Mouse (Mus musculus) heart, adult 2 months (tissue): ENCODE measurements at regions not wholly inside any gene's neighbourhood (a gene's known extent, or its start where the extent isn't known, plus 50 kb on each side); places are given as distances from the start of the nearest gene placed in this dataset.

Experiments used
- DNase-seq, 2 experiments: peaks; one replicate each; pipeline ENCODE4 v3.0.0; 2021
- H3K27ac ChIP-seq: fragments of 200-600 bp; 2 replicates; pipeline ENCODE4 v1.8.1; 2022
- H3K27me3 ChIP-seq: fragments of 200-500 bp; 2 replicates; pipeline ENCODE4 v1.6.1; 2012; ENCODE audit warnings: mild to moderate bottlenecking, low read length, inconsistent platforms, mixed read lengths; ENCODE audit not compliant: control insufficient read depth, insufficient read depth
- H3K36me3 ChIP-seq: fragments of 200-500 bp; 2 replicates; pipeline ENCODE4 v1.6.1; 2012; ENCODE audit warnings: low read length, inconsistent platforms; ENCODE audit not compliant: control insufficient read depth, insufficient read depth
- H3K4me1 ChIP-seq: fragments of 200-500 bp; 2 replicates; pipeline ENCODE4 v1.6.1; 2011; ENCODE audit warnings: low read length; ENCODE audit not compliant: control insufficient read depth, insufficient read depth
- H3K4me3 ChIP-seq: fragments of 200-600 bp; 2 replicates; pipeline ENCODE4 v1.8.1; 2022
- H3K79me2 ChIP-seq: fragments of 200-500 bp; replicated peaks from 2 replicates; pipeline ENCODE4 v1.6.1; 2012; ENCODE audit warnings: mild to moderate bottlenecking, inconsistent platforms, low read length, moderate library complexity, mixed read lengths; ENCODE audit not compliant: control insufficient read depth, insufficient read depth
- H3K9ac ChIP-seq: fragments of 200-500 bp; 2 replicates; pipeline ENCODE4 v1.6.1; 2012; ENCODE audit warnings: low read depth, mild to moderate bottlenecking, control low read depth, inconsistent platforms, low read length, mixed read lengths
- CTCF ChIP-seq: fragments of 200-600 bp; IDR thresholded peaks from 2 replicates; pipeline ENCODE4 v1.8.1; 2022; ENCODE audit warnings: antibody characterized with exemption, mild to moderate bottlenecking, moderate library complexity
- EP300 ChIP-seq: fragments of 200-500 bp; IDR thresholded peaks from 2 replicates; pipeline ENCODE4 v1.6.1; 2011; ENCODE audit warnings: low read depth, low read length, control low read depth; ENCODE audit not compliant: insufficient read depth
- POLR2A ChIP-seq: fragments of 200-500 bp; IDR thresholded peaks from 2 replicates; pipeline ENCODE4 v1.6.1; 2011; ENCODE audit warnings: mild to moderate bottlenecking, low read depth, low read length, control low read depth; ENCODE audit not compliant: insufficient read depth
- WGBS: fragments of 180-500 bp; shearing (Covaris S2); methylation state at CpG from one replicate; pipeline ENCODE4 v1.1.7; 2018; 5-methylcytosine and 5-hydroxymethylcytosine counted together
- intact Hi-C: fragments of 180-260 bp; cut with DNase I; formaldehyde crosslinking; loops from one replicate; pipeline ENCODE4 v1.15.1; 2025

DNA sequence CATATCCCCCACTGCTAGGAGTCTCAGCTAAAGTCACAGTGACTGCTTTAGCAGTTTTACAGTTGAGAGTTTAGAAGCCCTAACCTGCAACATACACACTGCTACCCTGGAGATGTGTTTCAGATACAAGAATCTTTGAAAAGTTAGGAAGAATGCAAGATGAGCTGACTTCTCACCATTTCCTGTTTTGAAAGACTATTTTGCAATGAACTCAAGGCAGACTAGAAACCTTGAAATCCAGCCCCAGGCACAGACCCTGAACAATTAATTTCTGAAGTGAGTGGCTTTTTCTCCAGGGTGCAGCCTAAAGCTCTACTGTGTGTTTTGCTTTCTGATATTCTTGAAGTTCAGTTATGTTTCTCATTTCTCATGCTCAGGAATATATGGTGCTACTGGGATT lies 440.6 kb downstream of the Nebl start:
- no peak overlapping the region for H3K9ac ChIP-seq
- H3K79me2 ChIP-seq = no peaks in the 10 kb centered on the region
- TF ChIP-seq POLR2A = no peak
- no peak for TF ChIP-seq CTCF
- TF ChIP-seq EP300 = no peak
- no peak overlapping the region for H3K4me3 ChIP-seq
- no peak for DNase-seq
- intact Hi-C loops = no loop called here
- no peaks in the 10 kb centered on the region; the same call in 1 of the 2 replicates for H3K4me1 ChIP-seq
- H3K27ac ChIP-seq = no peak overlapping the region
- no peaks in the 10 kb centered on the region for H3K36me3 ChIP-seq
- H3K27me3 ChIP-seq = no peaks in the 10 kb centered on the region

DNA sequence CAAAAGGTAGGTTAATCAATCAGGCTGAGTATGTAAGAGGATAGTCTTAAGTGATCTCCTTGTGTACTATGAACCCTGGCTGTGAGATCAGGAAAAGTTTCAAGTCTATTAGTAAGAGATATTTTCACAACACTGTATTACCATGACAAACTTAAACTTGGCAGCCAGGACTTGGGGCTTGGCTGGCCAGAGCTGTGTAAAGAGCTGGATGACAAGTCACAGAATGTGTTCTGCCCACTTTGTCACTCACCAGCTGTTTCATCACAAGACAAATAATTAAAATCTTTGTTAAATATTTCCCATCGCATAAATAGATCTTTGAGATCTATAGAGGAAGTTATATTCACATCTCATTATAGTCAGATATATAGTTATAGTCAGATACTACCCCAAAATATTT lies 443.7 kb downstream of the Nebl start:
- intact Hi-C loops = no loop called here
- peak; percentile 19 to 22 for DNase-seq

DNA sequence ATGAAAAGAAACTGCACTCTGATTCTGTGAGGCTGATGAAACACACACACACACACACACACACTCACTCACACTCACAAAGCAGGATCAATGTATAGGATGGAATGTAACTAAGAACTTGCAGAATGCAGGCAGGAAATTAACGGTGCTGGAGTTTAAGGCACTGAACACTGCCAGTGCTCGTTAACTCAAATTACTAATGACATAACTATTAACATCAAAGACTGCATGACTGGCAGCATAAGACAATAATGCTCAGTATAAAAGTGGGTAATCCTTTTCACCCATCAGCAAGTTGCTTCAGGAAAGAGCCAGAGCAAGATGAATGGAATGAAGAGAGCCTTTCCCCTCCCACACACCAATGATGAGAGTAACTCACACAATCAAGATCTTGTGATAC lies 481.3 kb downstream of the Nebl start:
- WGBS = 78% methylated on average over 2 of the region's 2 CpGs
- intact Hi-C loops = no loop called here
- Histone ChIP-seq H3K4me3 (no peak overlapping the region), H3K4me1 (no peaks in the 10 kb centered on the region), H3K27ac (no peak overlapping the region), H3K36me3 (no peaks in the 10 kb centered on the region), H3K79me2 (no peaks in the 10 kb centered on the region), H3K27me3 (no peaks in the 10 kb centered on the region), H3K9ac (no peak overlapping the region)
- TF ChIP-seq EP300 (no peak), CTCF (no peak)
- no peak for DNase-seq

More for the DNA sequence above, 443.7 kb downstream of the Nebl start:
- Histone ChIP-seq H3K36me3 (no peaks in the 10 kb centered on the region), H3K4me1 (no peaks in the 10 kb centered on the region; the same call in 1 of the 2 replicates), H3K27me3 (no peaks in the 10 kb centered on the region), H3K9ac (no peak overlapping the region), H3K27ac (no peak overlapping the region), H3K4me3 (no peak overlapping the region), H3K79me2 (no peaks in the 10 kb centered on the region)
- no peak for TF ChIP-seq CTCF
- no peak for TF ChIP-seq EP300
- 57% methylated on average over 1 of the region's 1 CpGs for WGBS

DNA sequence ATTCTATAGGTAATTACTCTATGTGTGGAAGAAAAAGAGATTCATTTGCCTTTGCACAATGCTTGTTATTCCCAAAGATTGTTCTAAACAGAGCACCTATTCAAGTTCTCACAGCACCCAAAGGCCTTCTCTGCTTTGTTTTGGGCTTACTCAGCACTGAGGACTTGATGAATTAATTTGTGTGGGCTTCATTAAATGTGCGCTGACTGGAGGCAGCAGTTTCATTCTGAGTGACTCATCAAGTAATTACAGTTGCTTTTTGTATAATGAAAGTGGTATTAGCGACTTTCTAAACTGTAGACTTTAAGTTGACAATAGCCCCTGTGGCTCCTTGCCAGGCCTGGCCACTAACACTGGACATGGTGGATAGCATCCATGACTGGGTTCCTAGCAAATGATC lies 485.4 kb downstream of the Nebl start:
- Histone ChIP-seq H3K4me3 (no peak overlapping the region), H3K9ac (no peak overlapping the region), H3K36me3 (no peaks in the 10 kb centered on the region), H3K27ac (no peak overlapping the region), H3K27me3 (no peaks in the 10 kb centered on the region), H3K4me1 (no peaks in the 10 kb centered on the region), H3K79me2 (no peaks in the 10 kb centered on the region)
- WGBS = 75% methylated on average over 2 of the region's 2 CpGs
- no peak for DNase-seq
- intact Hi-C loops = no loop called here
- TF ChIP-seq POLR2A = no peak
- no peak for TF ChIP-seq CTCF
- no peak for TF ChIP-seq EP300

DNA sequence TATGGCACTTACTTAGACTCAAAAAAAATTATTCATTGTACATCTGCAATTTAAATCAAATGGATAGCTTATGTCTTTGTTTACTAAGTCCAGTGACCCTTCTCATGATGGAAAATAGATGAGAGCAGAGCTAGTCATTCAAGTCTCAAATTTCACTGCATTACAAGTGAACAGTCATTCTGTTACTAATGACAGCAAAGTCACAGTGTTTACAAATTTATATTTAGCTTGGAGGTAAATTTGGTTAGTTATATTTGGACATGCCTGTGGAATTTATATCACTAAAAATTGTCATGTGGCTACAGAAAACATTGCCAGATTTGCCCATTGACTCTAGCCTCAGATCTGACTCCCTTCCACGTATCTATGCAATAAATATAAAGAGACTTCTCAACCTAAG lies 515.7 kb downstream of the Nebl start:
- no peaks in the 10 kb centered on the region for H3K79me2 ChIP-seq
- H3K27me3 ChIP-seq = no peaks in the 10 kb centered on the region
- no peak overlapping the region for H3K4me3 ChIP-seq
- no peak for TF ChIP-seq CTCF
- no peak for TF ChIP-seq POLR2A
- no peak for TF ChIP-seq EP300
- no peak for DNase-seq
- no peak overlapping the region for H3K9ac ChIP-seq
- H3K4me1 ChIP-seq = no peaks in the 10 kb centered on the region; the same call in 1 of the 2 replicates
- WGBS = 63% methylated on average over 1 of the region's 1 CpGs
- no peak overlapping the region for H3K27ac ChIP-seq
- intact Hi-C loops = no loop called here
- no peaks in the 10 kb centered on the region for H3K36me3 ChIP-seq

DNA sequence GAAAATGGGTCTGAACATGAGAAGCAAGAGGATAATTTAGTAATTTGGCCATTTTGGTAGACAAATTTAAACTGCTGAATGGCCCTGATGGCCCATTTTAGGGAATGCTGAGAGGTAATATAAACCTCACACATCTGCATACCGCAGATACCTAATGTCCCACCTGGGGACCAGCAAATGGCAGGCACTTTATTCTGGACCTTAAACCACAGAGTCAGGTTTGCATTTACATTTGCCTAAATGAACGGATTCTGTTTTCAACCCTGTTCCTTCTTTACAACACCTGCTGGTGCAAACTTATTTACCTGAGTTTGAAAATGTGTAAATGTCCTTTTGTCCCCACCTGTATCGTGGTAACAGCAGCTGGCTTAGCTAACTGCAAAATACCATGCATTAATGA lies 516.4 kb downstream of the Nebl start:
- TF ChIP-seq EP300 (no peak), CTCF (no peak), POLR2A (no peak)
- 65% methylated on average over 3 of the region's 3 CpGs for WGBS
- H3K27ac ChIP-seq = no peak overlapping the region; the same call in 1 of the 2 replicates
- no peak for DNase-seq
- no peaks in the 10 kb centered on the region for H3K27me3 ChIP-seq
- no peak overlapping the region for H3K9ac ChIP-seq
- no peaks in the 10 kb centered on the region for H3K36me3 ChIP-seq
- H3K4me3 ChIP-seq = no peak overlapping the region
- no peaks in the 10 kb centered on the region; the same call in 1 of the 2 replicates for H3K4me1 ChIP-seq
- intact Hi-C loops = no loop called here
- H3K79me2 ChIP-seq = no peaks in the 10 kb centered on the region

DNA sequence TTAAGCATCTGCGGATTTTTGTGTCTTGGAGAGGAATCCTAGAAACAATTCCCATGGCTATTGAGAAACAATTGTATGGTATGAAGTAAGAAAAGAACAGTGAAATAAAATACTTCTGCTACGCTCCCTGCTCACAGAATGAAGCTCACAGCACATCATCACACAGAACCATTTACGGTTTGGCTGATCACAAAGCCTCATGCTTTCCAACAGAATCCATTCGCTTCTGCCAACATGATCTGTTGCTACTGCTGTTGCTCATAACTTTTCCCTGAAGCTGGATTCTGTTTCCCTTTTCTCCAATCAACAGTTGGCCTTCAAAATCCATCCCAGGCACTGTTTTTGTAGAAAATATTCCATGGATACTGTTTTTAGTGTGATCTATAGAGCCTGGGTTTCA lies 518.7 kb downstream of the Nebl start:
- intact Hi-C loops = no loop called here
- Histone ChIP-seq H3K27ac (no peak overlapping the region), H3K36me3 (no peaks in the 10 kb centered on the region), H3K27me3 (no peaks in the 10 kb centered on the region), H3K4me3 (no peak overlapping the region), H3K79me2 (no peaks in the 10 kb centered on the region), H3K9ac (no peak overlapping the region), H3K4me1 (no peaks in the 10 kb centered on the region; the same call in 1 of the 2 replicates)
- TF ChIP-seq POLR2A = no peak
- TF ChIP-seq CTCF = no peak
- TF ChIP-seq EP300 = no peak
- DNase-seq = no peak
- WGBS = 84% methylated on average over 4 of the region's 4 CpGs
